Mouse (Mus musculus) stomach, postnatal 0 days (tissue): ENCODE measurements around the gene Gm1113. TPM values are rescaled to one million over a fixed set of nuclear protein-coding genes. Genes with fewer than 3 reads are reported as not detected.

Experiments used
- ATAC-seq: fragments of 200-750 bp; cut with Nextera tagmentation; 2 replicates; pipeline ENCODE4 v1.8.0; 2017; ENCODE audit not compliant: low FRiP score, low TSS enrichment
- DNase-seq: peaks from one replicate; pipeline ENCODE4 v3.0.0-alpha.2; 2016; ENCODE audit warnings: low spot score
- H3K27ac ChIP-seq: fragments of 300-500 bp; sonication (generic); replicated peaks from 2 replicates; pipeline ENCODE4 v1.5.1; 2014; ENCODE audit warnings: mild to moderate bottlenecking, control low read depth
- H3K27me3 ChIP-seq: fragments of 300-500 bp; sonication (generic); 2 replicates; pipeline ENCODE4 v1.6.1; 2014; ENCODE audit warnings: low read length; ENCODE audit not compliant: control insufficient read depth, insufficient read depth
- H3K36me3 ChIP-seq: fragments of 300-500 bp; sonication (generic); 2 replicates; pipeline ENCODE4 v1.6.1; 2014; ENCODE audit warnings: low read length, mixed read lengths; ENCODE audit not compliant: control insufficient read depth, insufficient read depth
- H3K4me1 ChIP-seq: fragments of 300-500 bp; sonication (generic); replicated peaks from 2 replicates; pipeline ENCODE4 v1.6.1; 2014; ENCODE audit warnings: antibody characterized with exemption; ENCODE audit not compliant: control insufficient read depth, insufficient read depth
- H3K4me2 ChIP-seq: fragments of 300-500 bp; sonication (generic); replicated peaks from 2 replicates; pipeline ENCODE4 v1.6.1; 2014; ENCODE audit warnings: low read depth, mild to moderate bottlenecking, control low read depth, moderate library complexity
- H3K4me3 ChIP-seq: fragments of 300-500 bp; sonication (generic); 2 replicates; pipeline ENCODE4 v1.5.1; 2014; ENCODE audit warnings: low read depth, low read length, control low read depth
- H3K9ac ChIP-seq: fragments of 300-500 bp; sonication (generic); 2 replicates; pipeline ENCODE4 v1.6.1; 2014; ENCODE audit warnings: mild to moderate bottlenecking, low read length, control low read depth, mixed read lengths
- H3K9me3 ChIP-seq: fragments of 300-500 bp; sonication (generic); 2 replicates; pipeline ENCODE4 v1.6.1; 2016; ENCODE audit warnings: low read length; ENCODE audit not compliant: control insufficient read depth
- CTCF ChIP-seq: IDR thresholded peaks from 2 replicates; pipeline ENCODE4 v1.5.1; 2016; ENCODE audit warnings: antibody characterized with exemption, low read depth, mild to moderate bottlenecking, moderate library complexity
- EP300 ChIP-seq: optimal IDR thresholded peaks from 2 replicates; pipeline ENCODE3; 2016; ENCODE audit warnings: antibody characterized with exemption
- WGBS: fragments of 180-500 bp; shearing (Covaris S2); extraction: QIAGEN DNeasy Blood & Tissue Kit; methylation state at CpG from one replicate; pipeline ENCODE4 v1.1.7; 2014; 5-methylcytosine and 5-hydroxymethylcytosine counted together
- polyA plus RNA-seq: library from polyadenylated mRNA; unstranded; fragments of >200 nt; fragmentation: Nextera tagmentation; extraction: Ambion mirVana; gene quantifications from 2 replicates; pipeline ENCODE4 v1.2.1, GENCODE M21; 2015

Gm1113 gene
- polyA plus RNA-seq, 1 experiment from 2014 or later = not detected

- peak within 1 kb of the TSS; percentile 97 for H3K4me2 ChIP-seq
- H3K4me3 ChIP-seq = peak within 1 kb of the TSS; percentile 61
- H3K9ac ChIP-seq = peak within 1 kb of the TSS; percentile 61
- WGBS = under 1% methylated on average over 57 of the region's 59 CpGs
- peak; percentile 40 for DNase-seq
- ATAC-seq = peak; percentile 73
- no peaks in the 10 kb centered on the region; the same call in 1 of the 2 replicates for H3K4me1 ChIP-seq
- no peak for TF ChIP-seq CTCF
- no peaks in the 10 kb centered on the region for H3K36me3 ChIP-seq
- no peak within 1 kb of the TSS for H3K27ac ChIP-seq
- H3K27me3 ChIP-seq = no peaks in the 10 kb centered on the region; the same call in 1 of the 2 replicates
- H3K9me3 ChIP-seq = no peaks in the 10 kb centered on the region
Observed at GRCm38 (mm10) chr9:35558257-35559008, 40.4 kb upstream of the Gm1113 start, which contains the start of the genes Ddx25 and Pus3. Ddx25 (minus strand) TSS chr9:35558528. Pus3 (plus strand) TSS chr9:35558595.

GRCm38 (mm10) chr9:35556494-35557102 lies 38.5 kb upstream of the Gm1113 start:
- no peak for TF ChIP-seq CTCF
- no peak for TF ChIP-seq EP300
- no peak overlapping the region for H3K27ac ChIP-seq
- H3K4me1 ChIP-seq = no peaks in the 10 kb centered on the region; the same call in 1 of the 2 replicates
- no peak overlapping the region for H3K9ac ChIP-seq
- no peak overlapping the region for H3K4me2 ChIP-seq
- no peak overlapping the region for H3K4me3 ChIP-seq
- H3K36me3 ChIP-seq = no peaks in the 10 kb centered on the region
- H3K27me3 ChIP-seq = no peaks in the 10 kb centered on the region; the same call in 1 of the 2 replicates
- no peaks in the 10 kb centered on the region for H3K9me3 ChIP-seq
- no peak for DNase-seq
- no peak for ATAC-seq
- WGBS = 56% methylated on average over 12 of the region's 12 CpGs

GRCm38 (mm10) chr9:35548455-35548854 lies 30.4 kb upstream of the Gm1113 start:
- no peak overlapping the region for H3K27ac ChIP-seq
- no peaks in the 10 kb centered on the region for H3K27me3 ChIP-seq
- TF ChIP-seq CTCF = no peak
- no peak for TF ChIP-seq EP300
- H3K9ac ChIP-seq = no peak overlapping the region
- H3K4me1 ChIP-seq = no peaks in the 10 kb centered on the region
- 53% methylated on average over 9 of the region's 9 CpGs for WGBS
- H3K9me3 ChIP-seq = no peaks in the 10 kb centered on the region
- H3K36me3 ChIP-seq = no peaks in the 10 kb centered on the region
- no peak overlapping the region for H3K4me2 ChIP-seq
- no peak overlapping the region for H3K4me3 ChIP-seq
- ATAC-seq (peak; percentile 73), DNase-seq (no peak)

- 68% methylated on average over 9 of the region's 9 CpGs for WGBS
- Histone ChIP-seq H3K9me3 (no peaks in the 10 kb centered on the region), H3K9ac (no peak overlapping the region), H3K27me3 (no peaks in the 10 kb centered on the region), H3K27ac (no peak overlapping the region), H3K4me2 (no peak overlapping the region), H3K36me3 (no peaks in the 10 kb centered on the region), H3K4me1 (no peaks in the 10 kb centered on the region), H3K4me3 (no peak overlapping the region)
- no peak for TF ChIP-seq CTCF
- no peak for TF ChIP-seq EP300
- no peak for DNase-seq
- ATAC-seq = no peak
Observed at GRCm38 (mm10) chr9:35546745-35547144, 28.7 kb upstream of the Gm1113 start.

GRCm38 (mm10) chr9:35545704-35546103 lies 27.6 kb upstream of the Gm1113 start:
- Histone ChIP-seq H3K4me3 (no peak overlapping the region), H3K9me3 (no peaks in the 10 kb centered on the region), H3K27ac (no peak overlapping the region), H3K4me2 (no peak overlapping the region), H3K36me3 (no peaks in the 10 kb centered on the region), H3K4me1 (no peaks in the 10 kb centered on the region), H3K27me3 (no peaks in the 10 kb centered on the region), H3K9ac (no peak overlapping the region)
- peak; percentile 52 for TF ChIP-seq CTCF
- TF ChIP-seq EP300 = no peak
- 67% methylated on average over 12 of the region's 12 CpGs for WGBS
- DNase-seq = no peak
- ATAC-seq = no peak

GRCm38 (mm10) chr9:35544666-35545065 lies 26.6 kb upstream of the Gm1113 start:
- Histone ChIP-seq H3K9ac (no peak overlapping the region), H3K9me3 (no peaks in the 10 kb centered on the region), H3K4me2 (no peak overlapping the region), H3K27ac (no peak overlapping the region), H3K4me1 (no peaks in the 10 kb centered on the region), H3K27me3 (no peaks in the 10 kb centered on the region), H3K36me3 (no peaks in the 10 kb centered on the region), H3K4me3 (no peak overlapping the region)
- no peak for DNase-seq
- WGBS = 59% methylated on average over 2 of the region's 2 CpGs
- no peak for ATAC-seq
- no peak for TF ChIP-seq EP300
- TF ChIP-seq CTCF = no peak
